Mouse (Mus musculus) bone marrow, adult 2 months (tissue): ENCODE measurements around the gene Gm10964.

Experiments used
- CTCF ChIP-seq: fragments of 200-500 bp; IDR thresholded peaks from 2 replicates; pipeline ENCODE4 v1.5.1; 2011; ENCODE audit warnings: low read length, control low read depth; ENCODE audit not compliant: control insufficient read depth, insufficient read depth
- POLR2A ChIP-seq: fragments of 200-500 bp; IDR thresholded peaks from 2 replicates; pipeline ENCODE4 v1.6.1; 2011; ENCODE audit warnings: low read depth, mild to moderate bottlenecking, control low read depth, low read length, borderline replicate concordance; ENCODE audit not compliant: control insufficient read depth

GRCm38 (mm10) chr3:103774009-103774408, 34.8 kb downstream of the Gm10964 start:
- no peak for TF ChIP-seq POLR2A
- no peak for TF ChIP-seq CTCF
